Mouse (Mus musculus): ENCODE results near the gene Prorsd1.

Prorsd1 gene

GRCm38 (mm10) chr11:29503948-29504893 is 10.6 kb downstream of the Prorsd1 start:
- DNase-seq: no peak

GRCm38 (mm10) chr11:29496962-29497361 is 17.9 kb downstream of the Prorsd1 start:
- no peak for DNase-seq

GRCm38 (mm10) chr11:29493135-29493534 is 21.7 kb downstream of the Prorsd1 start:
- no peak for DNase-seq

- DNase-seq: no peak
These were observed 40.2 kb downstream of the Prorsd1 start for GRCm38 (mm10) chr11:29474676-29475075.
